Mouse (Mus musculus) hindbrain, embryonic 13.5 days (tissue): ENCODE data around the gene Spata18. TPM values are rescaled to one million over a fixed set of nuclear protein-coding genes. Genes with fewer than 3 reads are reported as not detected.

Experiments used
- ATAC-seq: fragments of 200-750 bp; cut with Nextera tagmentation; 2 replicates; pipeline ENCODE4 v1.8.0; 2017; ENCODE audit warnings: moderate TSS enrichment; ENCODE audit not compliant: low FRiP score
- H3K27ac ChIP-seq: fragments of 300-500 bp; sonication (generic); 2 replicates; pipeline ENCODE4 v1.5.1; 2015; ENCODE audit warnings: inconsistent platforms, mild to moderate bottlenecking, moderate library complexity
- H3K27me3 ChIP-seq: fragments of 300-500 bp; sonication (generic); 2 replicates; pipeline ENCODE4 v1.6.1; 2015; ENCODE audit warnings: mild to moderate bottlenecking, inconsistent platforms
- H3K36me3 ChIP-seq: fragments of 300-500 bp; sonication (generic); 2 replicates; pipeline ENCODE4 v1.6.1; 2015; ENCODE audit warnings: mild to moderate bottlenecking, inconsistent platforms
- H3K4me1 ChIP-seq: fragments of 300-500 bp; sonication (generic); replicated peaks from 2 replicates; pipeline ENCODE4 v1.6.1; 2015; ENCODE audit warnings: inconsistent platforms
- H3K4me2 ChIP-seq: fragments of 300-500 bp; sonication (generic); 2 replicates; pipeline ENCODE4 v1.6.1; 2015; ENCODE audit warnings: inconsistent platforms, mild to moderate bottlenecking, moderate library complexity
- H3K4me3 ChIP-seq: fragments of 300-500 bp; sonication (generic); 2 replicates; pipeline ENCODE4 v1.5.1; 2015; ENCODE audit warnings: mild to moderate bottlenecking, inconsistent platforms
- H3K9ac ChIP-seq: fragments of 300-500 bp; sonication (generic); 2 replicates; pipeline ENCODE4 v1.6.1; 2015; ENCODE audit warnings: mild to moderate bottlenecking, inconsistent platforms
- H3K9me3 ChIP-seq: fragments of 300-500 bp; sonication (generic); 2 replicates; pipeline ENCODE4 v1.6.1; 2016; ENCODE audit warnings: inconsistent platforms
- WGBS: fragments of 180-500 bp; shearing (Covaris S2); methylation state at CpG from one replicate; pipeline ENCODE4 v1.1.7; 2015; 5-methylcytosine and 5-hydroxymethylcytosine counted together
- polyA plus RNA-seq: library from polyadenylated mRNA; unstranded; fragments of >200 nt; fragmentation: Nextera tagmentation; extraction: Ambion mirVana; gene quantifications from 2 replicates; pipeline ENCODE4 v1.2.1, GENCODE M21; 2015

Spata18 gene
- polyA plus RNA-seq, 1 experiment from 2014 or later: 1.4 TPM

- Histone ChIP-seq H3K27me3 (0 out of 2 replicates have a peak, but pooled peaks cover 4% of the 10 kb centered on the region), H3K4me3 (no peak overlapping the region), H3K36me3 (peaks cover 22% of the 10 kb centered on the region), H3K27ac (no peak overlapping the region), H3K4me2 (no peak overlapping the region), H3K9me3 (no peaks in the 10 kb centered on the region), H3K4me1 (peaks cover 5% of the 10 kb centered on the region), H3K9ac (no peak overlapping the region)
- 30% methylated on average over 10 of the region's 10 CpGs for WGBS
- ATAC-seq: no peak
Measured at GRCm38 (mm10) chr5:73631001-73631558, 20.1 kb upstream of the Spata18 start.

- WGBS: 80% methylated on average over 8 of the region's 8 CpGs
- Histone ChIP-seq H3K4me2 (no peak within 1 kb of the TSS), H3K9me3 (no peaks in the 10 kb centered on the region), H3K27me3 (0 out of 2 replicates have a peak, but pooled peaks cover 4% of the 10 kb centered on the region), H3K9ac (no peak within 1 kb of the TSS), H3K36me3 (peaks cover 26% of the 10 kb centered on the region), H3K4me1 (peaks cover 6% of the 10 kb centered on the region), H3K4me3 (no peak within 1 kb of the TSS), H3K27ac (no peak within 1 kb of the TSS)
- no peak for ATAC-seq
Measured at GRCm38 (mm10) chr5:73632291-73632690, 18.9 kb upstream of the Spata18 start, which contains the start of gene Lrrc66. Gene Lrrc66, minus strand, starts transcription at chr5:73632526.

GRCm38 (mm10) chr5:73633141-73633540 lies 18.0 kb upstream of the Spata18 start:
- Histone ChIP-seq H3K4me2 (no peak overlapping the region), H3K4me3 (no peak overlapping the region), H3K36me3 (peaks cover 26% of the 10 kb centered on the region), H3K27me3 (0 out of 2 replicates have a peak, but pooled peaks cover 4% of the 10 kb centered on the region), H3K4me1 (peaks cover 9% of the 10 kb centered on the region), H3K27ac (no peak overlapping the region), H3K9me3 (no peaks in the 10 kb centered on the region), H3K9ac (no peak overlapping the region)
- WGBS: 60% methylated on average over 8 of the region's 8 CpGs
- no peak for ATAC-seq

- no peaks in the 10 kb centered on the region for H3K9me3 ChIP-seq
- peaks cover 4% of the 10 kb centered on the region; the same call in 1 of the 2 replicates for H3K4me1 ChIP-seq
- H3K27ac ChIP-seq: peak overlapping the region; percentile 71
- H3K9ac ChIP-seq: peak overlapping the region; percentile 35; the same call in 1 of the 2 replicates
- H3K36me3 ChIP-seq: peaks cover 53% of the 10 kb centered on the region
- WGBS: 46% methylated on average over 8 of the region's 8 CpGs
- H3K27me3 ChIP-seq: no peaks in the 10 kb centered on the region
- no peak overlapping the region for H3K4me2 ChIP-seq
- peak; percentile 83 for ATAC-seq
- H3K4me3 ChIP-seq: no peak overlapping the region
Measured at GRCm38 (mm10) chr5:73637337-73638107, 13.7 kb upstream of the Spata18 start.

GRCm38 (mm10) chr5:73641058-73641457 lies 10.1 kb upstream of the Spata18 start:
- Histone ChIP-seq H3K9ac (no peak overlapping the region), H3K36me3 (peaks cover 36% of the 10 kb centered on the region), H3K4me2 (no peak overlapping the region), H3K27me3 (no peaks in the 10 kb centered on the region), H3K4me3 (no peak overlapping the region), H3K27ac (no peak overlapping the region), H3K4me1 (peaks cover 4% of the 10 kb centered on the region; the same call in 1 of the 2 replicates), H3K9me3 (no peaks in the 10 kb centered on the region)
- ATAC-seq: no peak
- WGBS: 83% methylated on average over 3 of the region's 3 CpGs

- Histone ChIP-seq H3K36me3 (peaks cover 33% of the 10 kb centered on the region), H3K27ac (no peak overlapping the region), H3K4me3 (no peak overlapping the region), H3K27me3 (no peaks in the 10 kb centered on the region), H3K9ac (no peak overlapping the region), H3K9me3 (no peaks in the 10 kb centered on the region), H3K4me1 (peaks cover 12% of the 10 kb centered on the region), H3K4me2 (no peak overlapping the region)
- ATAC-seq: no peak
- 85% methylated on average over 4 of the region's 4 CpGs for WGBS
Measured at GRCm38 (mm10) chr5:73642091-73642490, 9.1 kb upstream of the Spata18 start.

GRCm38 (mm10) chr5:73647261-73647900 lies 3.8 kb upstream of the Spata18 start, which contains the start of gene Sgcb:
Gene Sgcb, minus strand, starts transcription at chr5:73647790.
- Histone ChIP-seq H3K27ac (peak within 1 kb of the TSS; percentile 62), H3K9ac (peak within 1 kb of the TSS; percentile 91), H3K4me3 (peak within 1 kb of the TSS; percentile 85), H3K9me3 (no peaks in the 10 kb centered on the region), H3K4me2 (peak within 1 kb of the TSS; percentile 70), H3K27me3 (peaks cover 46% of the 10 kb centered on the region), H3K4me1 (peaks cover 30% of the 10 kb centered on the region), H3K36me3 (peaks cover 6% of the 10 kb centered on the region)
- ATAC-seq: peak; percentile 83
- WGBS: under 1% methylated on average over 62 of the region's 62 CpGs

- Histone ChIP-seq H3K4me2 (peak overlapping the region; percentile 79), H3K4me3 (peak overlapping the region; percentile 44), H3K4me1 (peaks cover 30% of the 10 kb centered on the region), H3K27ac (no peak overlapping the region), H3K36me3 (no peaks in the 10 kb centered on the region), H3K27me3 (peaks cover 65% of the 10 kb centered on the region), H3K9me3 (no peaks in the 10 kb centered on the region), H3K9ac (peak overlapping the region; percentile 66)
- WGBS: under 1% methylated on average over 15 of the region's 15 CpGs
- ATAC-seq: no peak
Measured at GRCm38 (mm10) chr5:73650365-73650964, 714 bp upstream of the Spata18 start.

GRCm38 (mm10) chr5:73651855-73652201 lies 649 bp downstream of the Spata18 start:
- WGBS: 0% methylated on average over 4 of the region's 4 CpGs
- peaks cover 71% of the 10 kb centered on the region for H3K27me3 ChIP-seq

GRCm38 (mm10) chr5:73666695-73667094 lies 15.5 kb downstream of the Spata18 start:
- no peak overlapping the region for H3K27ac ChIP-seq
- no peaks in the 10 kb centered on the region for H3K9me3 ChIP-seq
- H3K4me2 ChIP-seq: no peak overlapping the region
- WGBS: 86% methylated on average over 2 of the region's 2 CpGs
- peaks cover 10% of the 10 kb centered on the region; the same call in 1 of the 2 replicates for H3K27me3 ChIP-seq
- no peak for ATAC-seq
- H3K4me1 ChIP-seq: no peaks in the 10 kb centered on the region
- H3K36me3 ChIP-seq: no peaks in the 10 kb centered on the region
- no peak overlapping the region for H3K9ac ChIP-seq
- H3K4me3 ChIP-seq: no peak overlapping the region

More at GRCm38 (mm10) chr5:73651855-73652201, 649 bp downstream of the Spata18 start:
- Histone ChIP-seq H3K4me1 (peaks cover 24% of the 10 kb centered on the region), H3K4me2 (peak overlapping the region; percentile 79), H3K9ac (no peak overlapping the region), H3K27ac (no peak overlapping the region), H3K4me3 (peak overlapping the region; percentile 44), H3K36me3 (no peaks in the 10 kb centered on the region), H3K9me3 (no peaks in the 10 kb centered on the region)
- ATAC-seq: no peak

GRCm38 (mm10) chr5:73667877-73668276 lies 16.7 kb downstream of the Spata18 start:
- Histone ChIP-seq H3K36me3 (no peaks in the 10 kb centered on the region), H3K4me1 (no peaks in the 10 kb centered on the region), H3K9me3 (no peaks in the 10 kb centered on the region), H3K4me2 (no peak overlapping the region), H3K27me3 (peaks cover 10% of the 10 kb centered on the region; the same call in 1 of the 2 replicates), H3K27ac (no peak overlapping the region), H3K9ac (no peak overlapping the region), H3K4me3 (no peak overlapping the region)
- ATAC-seq: no peak
- 74% methylated on average over 2 of the region's 2 CpGs for WGBS

- no peaks in the 10 kb centered on the region for H3K36me3 ChIP-seq
- no peaks in the 10 kb centered on the region for H3K9me3 ChIP-seq
- peak overlapping the region; percentile 18; the same call in 1 of the 2 replicates for H3K4me3 ChIP-seq
- WGBS: 46% methylated on average over 26 of the region's 26 CpGs
- no peak overlapping the region for H3K27ac ChIP-seq
- H3K27me3 ChIP-seq: peaks cover 10% of the 10 kb centered on the region; the same call in 1 of the 2 replicates
- ATAC-seq: no peak
- peak overlapping the region; percentile 2; the same call in 1 of the 2 replicates for H3K9ac ChIP-seq
- no peaks in the 10 kb centered on the region for H3K4me1 ChIP-seq
- H3K4me2 ChIP-seq: peak overlapping the region; percentile 42
Measured at GRCm38 (mm10) chr5:73669386-73669785, 18.2 kb downstream of the Spata18 start.
